Mouse (Mus musculus): ENCODE results near the gene Lage3. TPM values are rescaled to one million over a fixed set of nuclear protein-coding genes. Genes with fewer than 3 reads are reported as not detected.
A peak's percentile ranks its signal among the peaks of the same experiment; 100 is the strongest.
"Not testable (repeated sequence)": the region's sequence is repeated elsewhere in the genome, so short reads cannot be mapped to it uniquely, and the experiment has no call there.

Lage3 gene
- total and polyA plus RNA-seq, 3 experiments: 52.7 to 88.1 TPM; not detected in 1

DNA sequence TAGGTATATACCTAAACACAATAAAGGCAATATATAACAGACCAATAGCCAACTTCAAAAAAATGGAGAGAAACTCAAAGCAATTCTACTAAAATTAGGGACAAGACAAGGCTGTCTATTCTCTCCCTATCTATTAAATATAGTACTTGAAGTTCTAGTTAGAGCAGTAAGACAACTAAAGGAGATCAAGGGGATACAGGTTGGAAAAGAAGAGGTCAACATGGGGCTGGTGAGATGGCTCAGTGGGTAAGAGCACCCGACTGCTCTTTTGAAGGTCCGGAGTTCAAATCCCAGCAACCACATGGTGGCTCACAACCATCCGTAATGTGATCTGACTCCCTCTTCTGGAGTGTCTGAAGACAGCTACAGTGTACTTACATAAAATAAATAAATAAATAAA is 3.7 kb upstream of the Lage3 start:
- DNase-seq (ENCODE audit: low read depth, low spot score): peak; percentile 23
- H3K9me3 ChIP-seq (replicated peaks; ENCODE audit: insufficient read depth, low read length); H3K27me3 ChIP-seq (ENCODE audit: control insufficient read depth in 1 of 2, insufficient read depth in 2 of 2, low read length in 2 of 2); H3K36me3 ChIP-seq (ENCODE audit: control insufficient read depth in 1 of 2, insufficient read depth in 2 of 2, low read length in 2 of 2); H3K4me1 ChIP-seq (ENCODE audit: control insufficient read depth in 1 of 2, insufficient read depth in 2 of 2, low read length in 2 of 2); H3K79me2 ChIP-seq (ENCODE audit: control insufficient read depth, insufficient read depth, low read length, poor library complexity); H3K27ac ChIP-seq (ENCODE audit: control insufficient read depth, low read depth, low read length); H3K4me3 ChIP-seq (ENCODE audit: control insufficient read depth in 1 of 2, insufficient read depth in 1 of 2, low read depth in 2 of 2, low read length in 2 of 2); H3K9ac ChIP-seq (ENCODE audit: control insufficient read depth, low read depth, low read length, poor library complexity, severe bottlenecking): not testable (repeated sequence)
- peak; percentile 89 for TF ChIP-seq TBP (IDR thresholded peaks at IDR 0.05; ENCODE audit: low read depth, low read length)

DNA sequence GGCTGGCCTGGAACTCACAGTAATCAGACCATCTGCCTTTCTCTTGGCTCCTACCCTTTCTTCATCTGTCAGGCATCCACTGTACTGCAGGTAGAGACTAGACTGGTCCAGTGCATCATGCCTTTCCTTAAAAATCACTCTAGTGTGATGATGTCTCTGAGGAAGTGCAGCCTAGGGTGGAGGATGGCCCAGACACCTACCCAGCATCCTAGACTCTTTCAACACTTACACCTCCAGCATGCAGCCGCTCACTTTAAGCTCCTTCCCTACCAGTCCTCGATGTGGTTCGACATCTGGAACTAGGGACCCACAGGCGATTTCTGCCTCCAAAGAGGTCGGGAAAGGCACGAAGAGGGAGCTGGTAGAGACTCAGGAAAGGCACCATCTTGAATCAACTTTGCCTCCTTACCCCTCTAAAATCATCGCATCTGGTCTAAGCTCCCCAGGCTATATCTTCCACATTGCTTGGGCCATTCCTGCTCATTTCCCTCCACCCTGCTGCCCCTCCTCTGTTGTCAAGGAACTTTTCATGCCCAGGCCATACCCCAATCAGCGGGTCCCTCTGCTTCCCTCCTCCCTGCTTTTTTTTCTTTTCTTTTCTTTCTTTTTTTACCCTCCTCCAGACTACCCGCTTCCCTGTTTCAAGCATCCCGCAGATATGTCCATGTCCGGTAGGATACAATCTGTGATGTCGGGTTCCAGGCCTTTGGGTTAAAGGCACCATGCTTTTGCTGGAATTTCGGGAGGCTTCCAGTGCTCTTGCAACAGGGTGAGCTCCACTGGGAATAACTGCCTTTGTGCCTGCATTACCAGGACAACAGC is 562 bp downstream of the Lage3 start:
- H3K27ac ChIP-seq (ENCODE audit: control insufficient read depth, low read depth, low read length): peak overlapping the region; percentile 45
- peaks cover 5% of the 10 kb centered on the region; the same call in 1 of the 2 replicates for H3K79me2 ChIP-seq (ENCODE audit: control insufficient read depth, insufficient read depth, low read length, poor library complexity)
- DNase-seq (ENCODE audit: low read depth, low spot score): peak; percentile 18
- H3K9me3 ChIP-seq (replicated peaks; ENCODE audit: insufficient read depth, low read length): no peaks in the 10 kb centered on the region
- H3K36me3 ChIP-seq (ENCODE audit: control insufficient read depth in 1 of 2, insufficient read depth in 2 of 2, low read length in 2 of 2): peaks cover 0 to 2% of the 10 kb centered on the region in 2 experiments; a peak in 1 of 4 replicates
- TF ChIP-seq POLR2A (IDR thresholded peaks at IDR 0.05; ENCODE audit: control insufficient read depth in 1 of 2, insufficient read depth in 1 of 2, low read depth in 1 of 2, low read length in 2 of 2, poor library complexity in 1 of 2) (no peak), MAX (IDR thresholded peaks at IDR 0.05; ENCODE audit: low read length) (no peak), MEF2A (IDR thresholded peaks at IDR 0.05; ENCODE audit: extremely low read depth, insufficient replicate concordance, low read depth, low read length, poor library complexity, severe bottlenecking) (no peak), UBTF (IDR thresholded peaks at IDR 0.05; ENCODE audit: borderline replicate concordance, insufficient read depth, low read depth, low read length) (no peak), MYC (IDR thresholded peaks at IDR 0.05; ENCODE audit: low read depth, low read length) (no peak), ZMIZ1 (IDR thresholded peaks at IDR 0.05; ENCODE audit: low read depth, low read length) (no peak), USF2 (IDR thresholded peaks at IDR 0.05; ENCODE audit: borderline replicate concordance in 1 of 2, insufficient read depth in 1 of 2, low read depth in 1 of 2, low read length in 2 of 2) (no peak), POLR2AphosphoS2 (IDR thresholded peaks at IDR 0.05; ENCODE audit: low read length) (no peak), ZNF384 (IDR thresholded peaks at IDR 0.05; ENCODE audit: low read depth, low read length) (no peak), ZC3H11A (IDR thresholded peaks at IDR 0.05; ENCODE audit: low read depth, low read length) (no peak)
- no peaks in the 10 kb centered on the region for H3K27me3 ChIP-seq (ENCODE audit: control insufficient read depth in 1 of 2, insufficient read depth in 2 of 2, low read length in 2 of 2)
- peaks cover 0 to 3% of the 10 kb centered on the region in 2 experiments; a peak in 2 of 4 replicates for H3K4me1 ChIP-seq (ENCODE audit: control insufficient read depth in 1 of 2, insufficient read depth in 2 of 2, low read length in 2 of 2)
- H3K4me3 ChIP-seq (ENCODE audit: control insufficient read depth in 1 of 2, insufficient read depth in 1 of 2, low read depth in 2 of 2, low read length in 2 of 2): peak overlapping the region; percentile 91 to 92
- peak overlapping the region; percentile 91 for H3K9ac ChIP-seq (ENCODE audit: control insufficient read depth, low read depth, low read length, poor library complexity, severe bottlenecking)
